Mouse (Mus musculus) sigmoid colon, adult 10 weeks (tissue): Measurements from ENCODE around the gene March9. TPM values are rescaled to one million over a fixed set of nuclear protein-coding genes. Genes with fewer than 3 reads are reported as not detected.

Source experiments
- polyA plus RNA-seq: library from polyadenylated mRNA; stranded (reverse); fragments of 350-450 nt; fragmentation: Illumina TruSeq; extraction: RNeasy Lipid Tissue Mini Kit (QIAGEN cat#74804); gene quantifications from one replicate; pipeline ENCODE4 v1.2.3, GENCODE M21; 2014; ENCODE audit warnings: low read depth, low replicate concordance

Gene March9
- 1.4 TPM for polyA plus RNA-seq

DNA sequence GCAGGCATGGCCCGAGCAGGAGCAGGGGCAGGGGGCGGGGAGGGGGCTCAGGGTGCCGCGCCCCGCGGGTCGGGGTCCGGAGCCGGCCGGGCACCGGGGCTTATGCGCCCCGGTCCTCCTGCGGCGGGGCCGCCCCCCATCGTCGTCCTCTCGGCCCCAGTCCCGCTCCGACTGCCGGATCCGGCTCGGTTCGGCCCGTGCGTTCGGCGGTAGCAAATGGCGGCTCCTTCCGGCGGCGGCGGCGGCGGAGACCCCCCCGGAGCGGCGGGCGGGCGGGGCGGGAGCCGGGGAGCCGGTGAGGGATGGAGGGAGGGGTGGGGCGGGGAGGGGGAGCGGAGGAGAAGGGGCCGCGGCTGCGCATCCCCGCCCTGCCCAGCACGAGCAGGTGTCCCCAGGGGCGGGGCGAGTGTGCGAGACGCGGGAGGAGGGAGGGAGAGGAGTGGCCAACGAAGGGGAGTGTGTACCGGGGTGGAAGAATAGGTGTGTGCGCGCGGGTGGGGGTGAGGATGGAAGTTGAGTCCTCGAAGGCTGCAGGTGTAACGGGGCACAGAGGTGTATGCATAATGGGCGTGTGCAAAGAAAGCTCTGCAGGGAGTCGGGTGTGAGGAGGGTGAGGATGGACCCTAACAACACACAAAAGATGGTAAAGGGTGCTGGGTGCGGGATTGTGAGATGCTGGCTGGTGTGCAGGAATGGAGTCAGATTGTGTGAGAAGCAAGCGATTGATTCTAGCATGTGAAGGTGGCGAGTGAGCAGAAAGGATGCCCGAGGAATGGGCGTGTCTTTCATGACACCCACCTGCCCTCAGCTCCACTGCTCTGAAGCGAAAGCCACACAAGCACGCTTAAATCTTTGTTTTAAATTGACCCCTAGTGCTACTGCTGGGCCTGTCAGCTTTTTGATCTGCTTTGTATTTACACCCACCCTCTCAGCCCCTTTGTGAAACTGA lies at the start of gene March9:
March9 (minus strand) TSS at position 217 of the 949 bp plus-strand sequence.

DNA sequence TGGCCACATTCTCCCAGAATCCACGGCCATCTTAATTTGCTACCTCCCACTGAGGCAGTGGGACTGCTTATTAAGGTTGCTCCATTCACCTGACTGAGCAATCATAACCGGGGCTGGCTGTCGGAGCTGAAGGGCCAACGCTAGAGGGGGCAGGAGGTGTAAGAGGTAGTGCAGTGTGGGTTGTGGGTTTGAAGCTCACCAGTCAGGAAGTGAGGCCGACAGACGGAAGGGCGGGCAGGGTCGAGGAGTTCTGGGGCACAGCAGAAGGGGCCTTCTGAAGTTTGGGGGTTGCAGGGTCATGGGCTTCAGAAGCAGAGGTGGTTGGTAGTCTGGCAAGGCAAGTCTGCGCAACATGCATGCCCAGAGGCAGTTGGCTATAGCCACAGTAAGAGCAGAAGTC lies 15.1 kb upstream of the March9 start, which contains the start of gene Agap2:
Agap2 (plus strand) TSS at position 205 of the 400 bp plus-strand sequence.

DNA sequence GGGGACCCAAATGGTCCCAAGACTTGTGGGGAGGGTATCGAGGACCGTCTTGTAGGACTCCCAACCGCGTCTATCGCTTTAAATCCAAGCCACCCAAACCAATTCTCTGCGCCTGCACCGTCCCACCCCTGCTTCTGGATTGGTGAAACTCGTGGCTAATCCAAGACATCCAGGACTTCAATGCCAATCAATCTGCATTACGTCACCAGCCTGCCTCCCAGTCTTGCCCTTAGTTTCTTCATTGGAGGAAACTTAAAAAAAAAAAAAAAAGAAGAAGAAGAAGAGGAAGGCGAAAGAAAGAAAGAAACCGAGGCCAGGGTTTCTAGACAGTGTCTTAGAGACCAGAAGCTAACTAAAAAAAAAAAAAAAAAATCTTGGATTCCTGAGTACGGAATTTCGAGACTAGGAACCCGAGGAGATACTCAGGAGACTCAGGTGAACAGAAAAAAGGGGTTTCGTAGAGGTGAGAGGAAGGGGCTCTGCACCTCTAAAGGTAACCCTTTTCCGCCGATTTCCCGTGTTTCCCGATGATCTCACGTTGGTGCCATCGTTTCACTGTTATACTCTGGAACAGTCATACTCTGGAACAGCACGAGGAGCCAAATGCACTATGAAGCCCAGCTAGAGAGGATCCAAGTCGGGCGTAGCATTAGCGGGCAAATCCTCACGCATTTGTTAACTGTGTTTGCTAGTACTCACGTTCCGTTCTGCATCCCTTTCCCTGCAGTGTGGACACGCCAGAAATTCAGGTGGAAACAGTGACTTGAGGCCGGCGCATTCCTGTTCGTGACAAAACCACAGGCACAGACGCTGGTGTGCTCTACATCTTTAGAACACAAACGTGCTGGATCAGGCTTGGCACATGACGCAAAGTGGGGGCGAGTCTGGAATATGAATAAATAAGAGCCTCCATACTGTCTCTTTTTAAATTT lies 10.5 kb upstream of the March9 start, which contains the start of gene Tspan31:
Tspan31 (minus strand) TSS at position 75 of the 932 bp plus-strand sequence.

DNA sequence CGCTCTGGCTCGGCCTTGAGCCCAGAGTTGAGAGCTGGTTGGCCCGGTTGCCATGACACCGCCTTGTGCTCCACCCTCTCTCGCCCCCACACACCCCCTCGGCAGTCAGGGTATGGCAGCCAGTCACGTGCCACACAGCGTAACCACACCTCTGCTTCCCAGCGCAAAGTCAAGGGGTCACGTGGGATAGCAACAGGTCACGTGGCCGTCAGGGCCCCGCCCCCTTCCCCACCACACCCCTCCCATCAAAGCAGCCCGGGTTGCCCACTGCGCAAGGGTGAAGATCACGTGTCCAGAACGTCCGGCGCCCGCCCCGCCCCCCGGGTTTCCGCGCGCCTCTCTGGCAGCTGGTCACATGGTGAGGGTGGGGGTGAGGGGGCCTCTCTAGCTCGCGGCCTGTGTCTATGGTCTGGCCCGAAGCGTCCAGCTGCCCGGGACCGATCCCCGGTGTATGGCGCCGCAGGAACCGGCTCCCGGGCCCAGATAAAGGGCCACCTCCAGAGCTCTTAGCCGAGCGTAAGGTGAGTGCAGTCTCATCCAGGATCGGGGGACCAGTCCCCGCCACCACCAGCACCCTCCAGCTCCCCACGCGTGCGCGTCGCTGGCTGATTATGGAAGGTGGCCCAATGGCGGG lies 3.4 kb upstream of the March9 start, which contains the start of gene Cdk4:
Cdk4 (plus strand) TSS at position 296 of the 634 bp plus-strand sequence.

DNA sequence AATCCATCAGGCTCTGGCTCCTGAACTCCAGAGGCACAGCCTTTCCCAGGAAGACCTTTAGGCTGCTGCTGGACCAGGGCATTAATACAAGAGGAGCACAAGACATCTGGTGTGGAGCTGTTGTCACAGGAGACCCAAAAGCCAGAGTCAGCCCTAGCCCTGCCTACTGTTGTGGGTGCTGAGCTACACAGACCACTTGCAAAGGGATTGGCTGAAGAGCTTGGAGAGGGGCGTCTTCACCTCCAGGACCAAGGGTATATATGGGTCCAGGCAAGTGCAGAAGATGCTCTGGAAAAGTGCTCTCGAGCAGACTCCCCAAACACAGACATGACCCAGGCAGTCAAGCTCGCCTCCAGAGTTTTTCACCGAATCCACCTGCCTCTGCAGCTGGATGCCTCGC lies 12.0 kb downstream of the March9 start, which contains the start of gene Cyp27b1:
Cyp27b1 (plus strand) TSS at position 297 of the 400 bp plus-strand sequence.

DNA sequence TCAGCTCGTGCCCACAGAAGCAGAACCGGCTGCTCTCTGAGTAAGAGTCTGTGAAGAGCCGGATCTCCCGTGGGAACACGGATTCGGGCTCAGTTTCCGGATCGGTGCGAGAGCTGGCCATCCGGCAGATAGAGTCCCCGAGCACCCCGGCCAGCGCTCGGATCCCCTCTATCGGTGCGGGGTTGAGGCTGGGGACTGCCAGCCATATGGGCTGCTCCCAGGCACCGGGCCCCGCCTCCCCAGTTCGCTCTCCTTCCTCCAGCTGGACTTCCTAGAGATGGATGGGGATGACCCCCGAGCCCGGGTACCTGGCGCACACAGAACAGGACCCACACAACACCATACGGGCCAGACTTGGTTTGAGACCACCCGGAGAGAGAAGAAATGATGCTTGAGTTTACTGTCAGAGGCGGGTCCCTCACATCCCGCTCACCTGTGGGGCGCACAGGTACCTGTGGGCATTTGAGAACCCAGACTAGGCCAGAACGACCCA lies 18.7 kb downstream of the March9 start, which contains the start of the genes Mettl1 and Eef1akmt3:
Mettl1 (plus strand) TSS at position 141 of the 493 bp plus-strand sequence.
Eef1akmt3 (minus strand) TSS at position 240 of the 493 bp plus-strand sequence.

DNA sequence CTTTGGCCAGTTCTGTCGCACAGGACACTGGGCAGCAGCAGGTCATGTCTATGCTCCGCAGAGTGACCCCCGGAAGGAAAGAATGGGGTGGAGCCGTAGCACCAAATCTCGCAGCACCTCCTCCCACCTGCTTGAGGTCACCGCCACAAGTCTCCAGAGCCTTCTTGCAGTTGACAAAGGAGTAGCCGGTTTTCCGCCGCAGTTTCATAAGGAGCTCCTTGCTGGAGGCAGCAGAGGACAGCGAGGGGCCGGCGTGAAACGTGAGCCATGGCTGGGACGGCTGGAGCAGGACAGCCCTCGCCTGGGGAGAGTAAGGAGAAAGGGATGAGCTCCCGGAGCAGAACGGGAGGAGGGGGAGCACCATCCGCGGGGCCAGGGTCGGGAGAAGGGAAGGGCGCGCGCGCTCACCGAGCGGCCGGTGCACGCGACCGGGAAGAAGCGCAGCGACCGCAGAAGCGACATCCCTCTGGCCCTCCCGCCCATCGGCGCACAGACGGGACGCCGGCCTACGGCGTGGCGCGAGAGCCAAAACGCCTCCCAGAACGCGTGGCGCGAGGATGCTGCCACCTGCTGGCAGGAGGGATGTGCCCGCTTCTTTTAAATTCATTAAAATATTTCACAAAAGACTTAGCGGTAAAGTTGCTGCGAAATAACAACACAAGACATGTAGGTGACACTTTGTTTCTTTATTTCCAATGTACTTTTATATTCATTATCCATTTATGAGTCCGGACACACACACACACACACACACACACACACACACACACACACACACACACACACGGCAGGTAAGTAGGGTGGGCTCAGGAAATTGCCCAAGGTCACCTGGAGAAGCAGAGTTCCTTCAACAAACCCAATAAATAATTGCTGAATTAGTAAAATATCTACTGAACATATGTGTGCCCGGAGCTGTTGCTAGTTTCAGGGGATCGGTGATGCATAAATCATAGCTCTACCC lies 29.4 kb downstream of the March9 start, which contains the start of gene Tsfm:
Tsfm (minus strand) TSS at position 505 of the 961 bp plus-strand sequence.

Other genes with a start within 250 kb of the March9 start
- 3.4 TPM for gene Atp23, start 158.8 kb downstream of the March9 start, polyA plus RNA-seq
- gene Ctdsp2, start 81.5 kb downstream of the March9 start, polyA plus RNA-seq, result 52.7 TPM
- 0.35 TPM for gene Avil, start 59.5 kb downstream of the March9 start, polyA plus RNA-seq
- gene Tsfm, start 29.3 kb downstream of the March9 start, polyA plus RNA-seq, result 6.5 TPM
- gene Mettl1, start 18.8 kb downstream of the March9 start, polyA plus RNA-seq, result 4.2 TPM
- 1.1 TPM for gene Eef1akmt3, start 18.7 kb downstream of the March9 start, polyA plus RNA-seq
- gene Cyp27b1, start 11.9 kb downstream of the March9 start, polyA plus RNA-seq, result not detected
- gene Cdk4, start 3.4 kb upstream of the March9 start, polyA plus RNA-seq, result 15.3 TPM
- gene Tspan31, start 10.1 kb upstream of the March9 start, polyA plus RNA-seq, result 45.5 TPM
- gene Agap2, start 15.1 kb upstream of the March9 start, polyA plus RNA-seq, result 0.25 TPM
- gene Os9, start 60.9 kb upstream of the March9 start, polyA plus RNA-seq, result 10.3 TPM
- gene B4galnt1, start 105.0 kb upstream of the March9 start, polyA plus RNA-seq, result 3.1 TPM
- gene Slc26a10, start 120.5 kb upstream of the March9 start, polyA plus RNA-seq, result not detected
- 8.2 TPM for gene Arhgef25, start 129.9 kb upstream of the March9 start, polyA plus RNA-seq
- gene Dtx3, start 135.5 kb upstream of the March9 start, polyA plus RNA-seq, result 3.4 TPM
- gene Pip4k2c, start 151.4 kb upstream of the March9 start, polyA plus RNA-seq, result 23.3 TPM
- 2.3 TPM for gene Kif5a, start 203.2 kb upstream of the March9 start, polyA plus RNA-seq
- 26.7 TPM for gene Dctn2, start 206.2 kb upstream of the March9 start, polyA plus RNA-seq
- gene Mbd6, start 228.8 kb upstream of the March9 start, polyA plus RNA-seq, result 3.3 TPM